Mouse (Mus musculus) heart, embryonic 11.5 days (tissue): ENCODE results near the gene Kif1b. TPM values are rescaled to one million over a fixed set of nuclear protein-coding genes. Genes with fewer than 3 reads are reported as not detected.

Source experiments
- ATAC-seq: fragments of 200-750 bp; cut with Nextera tagmentation; replicated peaks from 2 replicates; pipeline ENCODE4 v1.8.0; 2017; ENCODE audit warnings: moderate library complexity; ENCODE audit not compliant: insufficient number of reproducible peaks, low FRiP score, low TSS enrichment
- H3K27ac ChIP-seq: fragments of 300-500 bp; sonication (generic); 2 replicates; pipeline ENCODE4 v1.5.1; 2014; ENCODE audit warnings: mild to moderate bottlenecking, low read depth, low read length
- H3K27me3 ChIP-seq: fragments of 300-500 bp; sonication (generic); 2 replicates; pipeline ENCODE4 v1.6.1; 2014; ENCODE audit warnings: mild to moderate bottlenecking, low read length, mixed read lengths; ENCODE audit not compliant: control insufficient read depth, insufficient read depth
- H3K36me3 ChIP-seq: fragments of 300-500 bp; sonication (generic); 2 replicates; pipeline ENCODE4 v1.6.1; 2014; ENCODE audit warnings: mild to moderate bottlenecking, low read length, moderate library complexity, mixed read lengths; ENCODE audit not compliant: control insufficient read depth, insufficient read depth
- H3K4me1 ChIP-seq: fragments of 300-500 bp; sonication (generic); 2 replicates; pipeline ENCODE4 v1.6.1; 2014; ENCODE audit warnings: low read length; ENCODE audit not compliant: control insufficient read depth, insufficient read depth
- H3K4me2 ChIP-seq: fragments of 300-500 bp; sonication (generic); 2 replicates; pipeline ENCODE4 v1.6.1; 2014; ENCODE audit warnings: mild to moderate bottlenecking, moderate library complexity
- H3K4me3 ChIP-seq: fragments of 300-500 bp; sonication (generic); 2 replicates; pipeline ENCODE4 v1.5.1; 2014; ENCODE audit warnings: low read depth, low read length
- H3K9ac ChIP-seq: fragments of 300-500 bp; sonication (generic); 2 replicates; pipeline ENCODE4 v1.6.1; 2014; ENCODE audit warnings: mild to moderate bottlenecking, low read depth, low read length, moderate library complexity
- H3K9me3 ChIP-seq: fragments of 300-500 bp; sonication (generic); replicated peaks from 2 replicates; pipeline ENCODE4 v1.6.1; 2016; ENCODE audit warnings: low read length; ENCODE audit not compliant: control insufficient read depth
- WGBS: fragments of 180-500 bp; shearing (Covaris S2); extraction: QIAGEN DNeasy Blood & Tissue Kit; methylation state at CpG from one replicate; pipeline ENCODE4 v1.1.7; 2014; ENCODE audit not compliant: insufficient replicate concordance; 5-methylcytosine and 5-hydroxymethylcytosine counted together
- polyA plus RNA-seq: library from polyadenylated mRNA; unstranded; fragments of >200 nt; fragmentation: Nextera tagmentation; extraction: Ambion mirVana; gene quantifications from 2 replicates; pipeline ENCODE4 v1.2.1, GENCODE M21; 2014

Kif1b gene
- polyA plus RNA-seq, 1 experiment from 2014 or later = 47.8 TPM

GRCm38 (mm10) chr4:149136982-149137770, 170.3 kb downstream of the Kif1b start, which contains the start of gene Cenps:
Cenps (minus strand) TSS chr4:149137629.
- no peaks in the 10 kb centered on the region for H3K27me3 ChIP-seq
- H3K9me3 ChIP-seq = no peaks in the 10 kb centered on the region
- ATAC-seq = peak; percentile 81
- peak within 1 kb of the TSS; percentile 50 for H3K4me3 ChIP-seq
- H3K4me1 ChIP-seq = no peaks in the 10 kb centered on the region
- peak within 1 kb of the TSS; percentile 68 for H3K4me2 ChIP-seq
- H3K36me3 ChIP-seq = no peaks in the 10 kb centered on the region
- H3K9ac ChIP-seq = peak within 1 kb of the TSS; percentile 63
- H3K27ac ChIP-seq = peak within 1 kb of the TSS; percentile 83
- 1% methylated on average over 68 of the region's 68 CpGs for WGBS

- no peaks in the 10 kb centered on the region for H3K27me3 ChIP-seq
- WGBS = 66% methylated on average over 18 of the region's 18 CpGs
- no peak for ATAC-seq
- H3K36me3 ChIP-seq = peaks cover 5% of the 10 kb centered on the region; the same call in 1 of the 2 replicates
- H3K4me1 ChIP-seq = no peaks in the 10 kb centered on the region
- H3K4me3 ChIP-seq = peak overlapping the region; percentile 50
- H3K27ac ChIP-seq = no peak overlapping the region
- peak overlapping the region; percentile 63; the same call in 1 of the 2 replicates for H3K9ac ChIP-seq
- no peaks in the 10 kb centered on the region for H3K9me3 ChIP-seq
- H3K4me2 ChIP-seq = peak overlapping the region; percentile 68
Measured at GRCm38 (mm10) chr4:149136116-149136850, 171.2 kb downstream of the Kif1b start.

- H3K27me3 ChIP-seq = no peaks in the 10 kb centered on the region
- WGBS = 81% methylated on average over 5 of the region's 5 CpGs
Measured at GRCm38 (mm10) chr4:149133395-149133794, 174.1 kb downstream of the Kif1b start.

GRCm38 (mm10) chr4:149131789-149132565, 175.5 kb downstream of the Kif1b start:
- Histone ChIP-seq H3K9ac (no peak overlapping the region), H3K27ac (no peak overlapping the region), H3K4me1 (no peaks in the 10 kb centered on the region), H3K27me3 (no peaks in the 10 kb centered on the region), H3K4me3 (no peak overlapping the region), H3K36me3 (peaks cover 6% of the 10 kb centered on the region; the same call in 1 of the 2 replicates), H3K4me2 (no peak overlapping the region), H3K9me3 (no peaks in the 10 kb centered on the region)
- ATAC-seq = no peak
- WGBS = 83% methylated on average over 21 of the region's 21 CpGs

More at GRCm38 (mm10) chr4:149133395-149133794, 174.1 kb downstream of the Kif1b start:
- no peaks in the 10 kb centered on the region for H3K4me1 ChIP-seq
- H3K9ac ChIP-seq = no peak overlapping the region
- no peak overlapping the region for H3K4me2 ChIP-seq
- H3K4me3 ChIP-seq = no peak overlapping the region
- no peaks in the 10 kb centered on the region for H3K9me3 ChIP-seq
- H3K36me3 ChIP-seq = peaks cover 6% of the 10 kb centered on the region; the same call in 1 of the 2 replicates
- no peak overlapping the region for H3K27ac ChIP-seq
- ATAC-seq = no peak

- Histone ChIP-seq H3K4me1 (no peaks in the 10 kb centered on the region), H3K4me3 (no peak overlapping the region), H3K27ac (no peak overlapping the region), H3K4me2 (no peak overlapping the region), H3K27me3 (no peaks in the 10 kb centered on the region), H3K36me3 (peaks cover 6% of the 10 kb centered on the region; the same call in 1 of the 2 replicates), H3K9me3 (no peaks in the 10 kb centered on the region), H3K9ac (no peak overlapping the region)
- WGBS = 88% methylated on average over 23 of the region's 23 CpGs
- no peak for ATAC-seq
Measured at GRCm38 (mm10) chr4:149131021-149131752, 176.3 kb downstream of the Kif1b start.

- no peak for ATAC-seq
- H3K36me3 ChIP-seq = peaks cover 6% of the 10 kb centered on the region; the same call in 1 of the 2 replicates
- no peaks in the 10 kb centered on the region for H3K9me3 ChIP-seq
- no peaks in the 10 kb centered on the region for H3K4me1 ChIP-seq
- H3K4me2 ChIP-seq = no peak overlapping the region
- no peak overlapping the region for H3K4me3 ChIP-seq
- no peaks in the 10 kb centered on the region for H3K27me3 ChIP-seq
- 79% methylated on average over 18 of the region's 18 CpGs for WGBS
- no peak overlapping the region for H3K27ac ChIP-seq
- no peak overlapping the region for H3K9ac ChIP-seq
Measured at GRCm38 (mm10) chr4:149128467-149128866, 179.0 kb downstream of the Kif1b start.

GRCm38 (mm10) chr4:149126663-149127062, 180.8 kb downstream of the Kif1b start, which contains the start of gene Cort:
Cort (minus strand) TSS chr4:149126763.
- Histone ChIP-seq H3K4me3 (no peak within 1 kb of the TSS), H3K4me1 (no peaks in the 10 kb centered on the region), H3K9me3 (no peaks in the 10 kb centered on the region), H3K9ac (no peak within 1 kb of the TSS), H3K27me3 (no peaks in the 10 kb centered on the region), H3K4me2 (no peak within 1 kb of the TSS), H3K27ac (no peak within 1 kb of the TSS), H3K36me3 (peaks cover 5% of the 10 kb centered on the region; the same call in 1 of the 2 replicates)
- 85% methylated on average over 11 of the region's 11 CpGs for WGBS
- ATAC-seq = no peak
